Mouse (Mus musculus): ENCODE data around the gene Vstm2a. TPM values are rescaled to one million over a fixed set of nuclear protein-coding genes. Genes with fewer than 3 reads are reported as not detected.
A peak's percentile ranks its signal among the peaks of the same experiment; 100 is the strongest.

Gene Vstm2a
- polyA plus RNA-seq, 1 experiment from 2014 or later = 35.4 TPM

DNA sequence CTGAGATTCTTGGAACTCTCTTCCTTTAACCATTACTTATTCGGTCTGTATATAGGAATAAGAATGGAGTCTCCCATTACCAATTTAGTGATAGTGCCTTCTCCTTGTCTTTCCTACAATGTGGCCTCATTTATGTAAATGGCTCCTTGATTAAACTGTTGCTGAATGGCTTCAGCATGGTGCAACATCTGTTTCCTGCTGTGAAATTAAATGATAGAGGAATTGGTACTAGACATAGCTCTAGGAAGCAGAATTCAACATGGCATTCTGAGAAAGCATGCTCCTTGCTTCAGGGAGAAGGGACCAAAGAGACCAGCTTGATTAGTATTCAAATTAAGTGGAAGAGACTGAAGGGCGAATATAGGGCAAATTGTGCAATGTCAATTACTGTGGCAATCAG is 57.6 kb downstream of the Vstm2a start:
- no peak overlapping the region for H3K9ac ChIP-seq
- no peak overlapping the region for H3K4me2 ChIP-seq
- no peaks in the 10 kb centered on the region for H3K36me3 ChIP-seq
- H3K27me3 ChIP-seq = no peaks in the 10 kb centered on the region
- H3K4me1 ChIP-seq (replicated peaks) = no peaks in the 10 kb centered on the region
- no peaks in the 10 kb centered on the region for H3K9me3 ChIP-seq
- no peak overlapping the region for H3K4me3 ChIP-seq
- H3K27ac ChIP-seq (replicated peaks) = no peak overlapping the region
- ATAC-seq (ENCODE audit: low read depth) = peak; percentile 80
- 75% methylated on average over 2 of the region's 2 CpGs for WGBS

- no peak overlapping the region for H3K27ac ChIP-seq (replicated peaks)
- no peak overlapping the region for H3K4me2 ChIP-seq
- no peaks in the 10 kb centered on the region for H3K36me3 ChIP-seq
- WGBS = 21% methylated on average over 3 of the region's 3 CpGs
- H3K9ac ChIP-seq = no peak overlapping the region
- H3K4me3 ChIP-seq = no peak overlapping the region
- H3K9me3 ChIP-seq = no peaks in the 10 kb centered on the region
- ATAC-seq (ENCODE audit: low read depth) = no peak
- no peaks in the 10 kb centered on the region for H3K27me3 ChIP-seq
- no peaks in the 10 kb centered on the region for H3K4me1 ChIP-seq (replicated peaks)
Measured at GRCm38 (mm10) chr11:16345179-16345578, 87.7 kb downstream of the Vstm2a start.

DNA sequence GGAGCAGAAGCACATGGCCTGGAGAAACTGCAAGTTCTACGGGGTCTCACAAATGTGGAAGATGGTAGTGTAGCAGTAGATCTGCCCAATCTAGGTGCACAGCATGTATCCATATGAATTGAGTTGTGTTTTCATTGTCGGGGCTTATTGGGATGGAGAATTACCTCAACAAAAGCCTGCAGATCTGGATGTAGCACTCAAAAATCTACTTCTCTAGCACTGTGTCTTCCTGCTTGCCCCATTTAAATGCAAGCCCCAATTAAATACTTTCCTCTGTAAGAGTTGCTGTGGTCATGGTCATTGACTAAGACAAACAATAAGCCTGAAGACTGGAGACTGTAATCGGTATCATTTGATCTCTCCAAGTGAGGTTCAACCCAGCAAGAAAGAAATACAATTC is 88.2 kb downstream of the Vstm2a start:
- Histone ChIP-seq H3K9me3 (no peaks in the 10 kb centered on the region), H3K9ac (no peak overlapping the region), H3K4me3 (no peak overlapping the region), H3K36me3 (no peaks in the 10 kb centered on the region), H3K4me1 (replicated peaks) (no peaks in the 10 kb centered on the region), H3K27ac (replicated peaks) (no peak overlapping the region), H3K27me3 (no peaks in the 10 kb centered on the region), H3K4me2 (no peak overlapping the region)
- no peak for ATAC-seq (ENCODE audit: low read depth)
- WGBS = 64% methylated on average over 3 of the region's 3 CpGs

GRCm38 (mm10) chr11:16351915-16352314 is 94.4 kb downstream of the Vstm2a start:
- H3K36me3 ChIP-seq = no peaks in the 10 kb centered on the region
- no peak overlapping the region for H3K4me2 ChIP-seq
- 89% methylated on average over 4 of the region's 4 CpGs for WGBS
- no peaks in the 10 kb centered on the region for H3K9me3 ChIP-seq
- no peak overlapping the region for H3K27ac ChIP-seq (replicated peaks)
- no peak overlapping the region for H3K4me3 ChIP-seq
- H3K4me1 ChIP-seq (replicated peaks) = no peaks in the 10 kb centered on the region
- no peak overlapping the region for H3K9ac ChIP-seq
- no peak for ATAC-seq (ENCODE audit: low read depth)
- no peaks in the 10 kb centered on the region for H3K27me3 ChIP-seq

GRCm38 (mm10) chr11:16354356-16354755 is 96.8 kb downstream of the Vstm2a start:
- Histone ChIP-seq H3K27me3 (no peaks in the 10 kb centered on the region), H3K9me3 (no peaks in the 10 kb centered on the region), H3K4me1 (replicated peaks) (no peaks in the 10 kb centered on the region), H3K4me3 (no peak overlapping the region), H3K36me3 (no peaks in the 10 kb centered on the region), H3K27ac (replicated peaks) (no peak overlapping the region), H3K4me2 (no peak overlapping the region), H3K9ac (no peak overlapping the region)
- ATAC-seq (ENCODE audit: low read depth) = no peak

DNA sequence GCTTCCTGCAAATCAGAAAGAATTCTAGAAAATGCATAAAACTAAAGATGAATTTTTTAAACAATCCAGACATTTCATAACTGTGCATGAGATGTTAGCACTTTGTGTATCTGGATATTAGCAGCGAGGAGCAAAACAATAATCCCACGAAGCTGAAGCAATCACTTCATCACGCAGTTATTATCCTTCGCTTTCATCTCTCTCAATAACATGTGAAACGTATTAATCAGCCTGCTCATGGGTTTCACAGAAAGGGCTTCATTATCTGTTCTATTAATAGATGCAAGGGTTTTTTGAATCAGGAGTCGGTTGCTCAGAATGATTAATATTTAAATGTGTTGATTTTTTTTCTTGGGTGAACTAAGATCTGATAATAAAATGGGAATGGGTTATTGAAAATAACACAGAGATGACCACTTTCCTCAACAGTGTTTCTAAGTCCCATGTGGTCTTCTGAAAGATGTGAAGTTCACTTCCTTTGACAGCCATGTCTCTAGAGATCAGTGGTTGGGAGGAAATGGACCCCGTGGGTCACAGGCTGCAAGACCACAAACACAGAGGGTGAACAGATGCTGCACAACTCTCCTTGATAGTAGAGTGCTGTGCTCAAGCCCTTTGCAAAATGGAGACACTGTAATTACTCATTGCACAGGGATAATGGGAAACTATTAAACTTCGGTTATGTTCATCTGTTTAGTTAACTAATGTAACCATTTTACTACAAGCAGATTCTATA is 109.5 kb downstream of the Vstm2a start:
- 68% methylated on average over 8 of the region's 8 CpGs for WGBS
- H3K9ac ChIP-seq = no peak overlapping the region
- no peaks in the 10 kb centered on the region for H3K36me3 ChIP-seq
- no peaks in the 10 kb centered on the region for H3K4me1 ChIP-seq (replicated peaks)
- H3K4me3 ChIP-seq = no peak overlapping the region
- H3K27me3 ChIP-seq = no peaks in the 10 kb centered on the region
- no peaks in the 10 kb centered on the region for H3K9me3 ChIP-seq
- no peak overlapping the region for H3K4me2 ChIP-seq
- no peak for ATAC-seq (ENCODE audit: low read depth)
- no peak overlapping the region for H3K27ac ChIP-seq (replicated peaks)

- H3K27ac ChIP-seq (replicated peaks) = no peak overlapping the region
- no peaks in the 10 kb centered on the region for H3K27me3 ChIP-seq
- H3K9me3 ChIP-seq = no peaks in the 10 kb centered on the region
- H3K4me2 ChIP-seq = no peak overlapping the region
- H3K4me3 ChIP-seq = no peak overlapping the region
- no peaks in the 10 kb centered on the region for H3K36me3 ChIP-seq
- H3K9ac ChIP-seq = no peak overlapping the region
- no peak for ATAC-seq (ENCODE audit: low read depth)
- no peaks in the 10 kb centered on the region for H3K4me1 ChIP-seq (replicated peaks)
- WGBS = 53% methylated on average over 2 of the region's 2 CpGs
Measured at GRCm38 (mm10) chr11:16403627-16404026, 146.1 kb downstream of the Vstm2a start.

DNA sequence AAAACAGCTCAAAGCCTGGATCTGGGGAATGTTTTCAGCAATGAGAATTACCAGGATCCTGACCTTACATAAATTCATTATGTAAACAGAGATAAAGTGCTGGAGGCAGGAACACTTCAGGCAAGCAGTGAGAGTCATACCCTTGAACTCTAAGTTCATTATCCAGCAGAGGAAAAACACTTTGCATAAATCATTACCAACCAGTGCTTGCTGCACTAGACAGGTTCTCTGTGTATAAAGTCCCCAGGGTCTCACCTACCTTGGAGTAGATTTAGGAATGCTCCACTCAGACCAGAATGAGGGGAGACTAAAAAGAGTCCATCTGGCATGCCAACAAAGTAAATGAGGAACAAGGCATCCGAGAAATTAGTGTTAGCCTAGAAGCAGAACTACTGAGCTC is 154.2 kb downstream of the Vstm2a start:
- H3K4me1 ChIP-seq (replicated peaks) = no peaks in the 10 kb centered on the region
- H3K9me3 ChIP-seq = no peaks in the 10 kb centered on the region
- H3K4me3 ChIP-seq = no peak overlapping the region
- 63% methylated on average over 1 of the region's 1 CpGs for WGBS
- no peaks in the 10 kb centered on the region for H3K27me3 ChIP-seq
- H3K36me3 ChIP-seq = no peaks in the 10 kb centered on the region
- no peak overlapping the region for H3K4me2 ChIP-seq
- ATAC-seq (ENCODE audit: low read depth) = no peak
- no peak overlapping the region for H3K27ac ChIP-seq (replicated peaks)
- no peak overlapping the region for H3K9ac ChIP-seq

DNA sequence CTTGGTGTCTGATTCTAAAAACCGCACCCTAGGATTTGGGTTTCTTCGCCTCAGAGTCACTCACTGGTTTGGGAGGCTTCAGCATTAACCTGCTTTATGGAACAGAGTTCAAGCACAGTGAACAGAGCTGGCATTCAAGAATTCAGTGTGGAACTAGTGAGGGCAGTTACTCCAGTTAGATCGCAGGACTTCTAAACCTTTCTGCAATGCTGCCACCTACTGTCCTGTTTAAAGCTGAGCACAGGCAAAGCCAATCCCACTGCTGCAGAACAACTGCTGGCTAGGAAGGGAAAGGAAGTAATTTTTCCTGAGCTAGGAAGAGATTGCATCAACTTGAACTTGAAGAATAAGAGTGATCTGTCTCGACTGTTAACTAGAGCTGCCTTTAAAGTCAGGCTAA is 155.1 kb downstream of the Vstm2a start:
- no peaks in the 10 kb centered on the region for H3K36me3 ChIP-seq
- H3K9ac ChIP-seq = no peak overlapping the region
- no peaks in the 10 kb centered on the region for H3K9me3 ChIP-seq
- H3K4me1 ChIP-seq (replicated peaks) = no peaks in the 10 kb centered on the region
- H3K4me2 ChIP-seq = no peak overlapping the region
- no peaks in the 10 kb centered on the region for H3K27me3 ChIP-seq
- peak; percentile 89 for ATAC-seq (ENCODE audit: low read depth)
- no peak overlapping the region for H3K4me3 ChIP-seq
- no peak overlapping the region for H3K27ac ChIP-seq (replicated peaks)
- WGBS = 25% methylated on average over 4 of the region's 4 CpGs

- Histone ChIP-seq H3K4me2 (no peak overlapping the region), H3K4me3 (no peak overlapping the region), H3K27me3 (no peaks in the 10 kb centered on the region), H3K9ac (no peak overlapping the region), H3K9me3 (no peaks in the 10 kb centered on the region), H3K36me3 (no peaks in the 10 kb centered on the region), H3K27ac (replicated peaks) (no peak overlapping the region), H3K4me1 (replicated peaks) (no peaks in the 10 kb centered on the region)
- 52% methylated on average over 1 of the region's 1 CpGs for WGBS
- peak; percentile 65; the same call in 1 of the 2 replicates for ATAC-seq (ENCODE audit: low read depth)
Measured at GRCm38 (mm10) chr11:16413077-16413644, 155.6 kb downstream of the Vstm2a start.

DNA sequence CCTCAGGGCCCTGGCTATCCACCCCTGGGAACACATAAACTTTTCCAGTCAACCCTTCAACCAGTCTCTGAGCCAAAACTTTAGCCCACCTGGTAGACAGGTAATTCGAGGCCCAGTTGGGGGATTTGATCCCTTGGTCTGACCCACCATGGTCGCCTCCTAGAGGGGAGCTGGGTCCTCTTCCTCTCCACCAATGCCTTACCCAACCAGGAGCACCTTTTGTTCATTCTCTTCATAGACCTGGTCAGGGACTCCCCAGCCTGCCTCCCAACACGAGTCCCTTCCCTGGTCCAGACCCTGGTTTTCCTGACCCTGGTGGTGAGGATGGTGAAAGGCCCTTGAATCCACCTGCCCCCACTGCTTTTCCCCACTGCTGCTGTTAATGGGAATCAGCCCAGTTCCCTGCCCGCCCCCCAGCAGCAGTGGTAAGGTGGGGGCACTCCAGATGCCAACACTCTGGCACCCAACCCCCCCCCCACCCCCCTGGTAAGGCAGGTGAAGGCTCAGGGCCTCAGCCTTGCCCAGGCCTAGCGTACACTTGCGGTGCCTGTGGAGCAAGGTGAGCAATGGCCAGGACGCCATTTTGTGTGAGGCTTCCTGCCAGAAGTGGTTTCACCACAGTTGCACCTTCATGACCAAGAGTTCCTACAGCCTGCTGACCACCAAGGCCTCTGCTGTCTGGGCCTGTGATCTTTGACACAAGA is 182.2 kb downstream of the Vstm2a start:
- no peaks in the 10 kb centered on the region for H3K4me1 ChIP-seq (replicated peaks)
- H3K9me3 ChIP-seq = no peaks in the 10 kb centered on the region
- no peak overlapping the region for H3K4me2 ChIP-seq
- no peak overlapping the region for H3K4me3 ChIP-seq
- H3K27me3 ChIP-seq = no peaks in the 10 kb centered on the region
- ATAC-seq (ENCODE audit: low read depth) = no peak
- no peaks in the 10 kb centered on the region for H3K36me3 ChIP-seq
- no peak overlapping the region for H3K9ac ChIP-seq
- WGBS = 84% methylated on average over 7 of the region's 7 CpGs
- H3K27ac ChIP-seq (replicated peaks) = no peak overlapping the region

Data from neural tube, embryonic 13.5 days (tissue).